Mouse (Mus musculus) kidney, embryonic 16.5 days (tissue): ENCODE data around the gene Fis1. TPM values are rescaled to one million over a fixed set of nuclear protein-coding genes. Genes with fewer than 3 reads are reported as not detected.

ENCODE experiments used
- ATAC-seq: fragments of 200-750 bp; cut with Nextera tagmentation; 2 replicates; pipeline ENCODE4 v1.8.0; 2017; ENCODE audit warnings: moderate TSS enrichment; ENCODE audit not compliant: low FRiP score, low TSS enrichment
- H3K27ac ChIP-seq: fragments of 300-500 bp; sonication (generic); 2 replicates; pipeline ENCODE4 v1.5.1; 2014; ENCODE audit warnings: low read length
- H3K27me3 ChIP-seq: fragments of 300-500 bp; sonication (generic); 2 replicates; pipeline ENCODE4 v1.6.1; 2014; ENCODE audit warnings: low read length, control low read depth, mixed read lengths; ENCODE audit not compliant: insufficient read depth
- H3K36me3 ChIP-seq: fragments of 300-500 bp; sonication (generic); 2 replicates; pipeline ENCODE4 v1.6.1; 2014; ENCODE audit warnings: low read length, control low read depth, mixed read lengths; ENCODE audit not compliant: insufficient read depth
- H3K4me1 ChIP-seq: fragments of 300-500 bp; sonication (generic); 2 replicates; pipeline ENCODE4 v1.6.1; 2014; ENCODE audit warnings: low read length, control low read depth, mixed read lengths; ENCODE audit not compliant: insufficient read depth
- H3K4me2 ChIP-seq: fragments of 300-500 bp; sonication (generic); replicated peaks from 2 replicates; pipeline ENCODE4 v1.6.1; 2014; ENCODE audit warnings: low read depth, low read length
- H3K4me3 ChIP-seq: fragments of 300-500 bp; sonication (generic); 2 replicates; pipeline ENCODE4 v1.5.1; 2014; ENCODE audit warnings: mild to moderate bottlenecking, low read length
- H3K9ac ChIP-seq: fragments of 300-500 bp; sonication (generic); replicated peaks from 2 replicates; pipeline ENCODE4 v1.6.1; 2014; ENCODE audit warnings: low read length
- H3K9me3 ChIP-seq: fragments of 300-500 bp; sonication (generic); 2 replicates; pipeline ENCODE4 v1.6.1; 2016; ENCODE audit warnings: low read length, control low read depth
- WGBS: fragments of 180-500 bp; shearing (Covaris S2); extraction: QIAGEN DNeasy Blood & Tissue Kit; methylation state at CpG from one replicate; pipeline ENCODE4 v1.1.7; 2014; 5-methylcytosine and 5-hydroxymethylcytosine counted together
- polyA plus RNA-seq: library from polyadenylated mRNA; unstranded; fragments of >200 nt; fragmentation: Nextera tagmentation; extraction: Ambion mirVana; gene quantifications from 2 replicates; pipeline ENCODE4 v1.2.1, GENCODE M21; 2015

Fis1 gene
- polyA plus RNA-seq, 1 experiment from 2014 or later = 296 TPM

DNA sequence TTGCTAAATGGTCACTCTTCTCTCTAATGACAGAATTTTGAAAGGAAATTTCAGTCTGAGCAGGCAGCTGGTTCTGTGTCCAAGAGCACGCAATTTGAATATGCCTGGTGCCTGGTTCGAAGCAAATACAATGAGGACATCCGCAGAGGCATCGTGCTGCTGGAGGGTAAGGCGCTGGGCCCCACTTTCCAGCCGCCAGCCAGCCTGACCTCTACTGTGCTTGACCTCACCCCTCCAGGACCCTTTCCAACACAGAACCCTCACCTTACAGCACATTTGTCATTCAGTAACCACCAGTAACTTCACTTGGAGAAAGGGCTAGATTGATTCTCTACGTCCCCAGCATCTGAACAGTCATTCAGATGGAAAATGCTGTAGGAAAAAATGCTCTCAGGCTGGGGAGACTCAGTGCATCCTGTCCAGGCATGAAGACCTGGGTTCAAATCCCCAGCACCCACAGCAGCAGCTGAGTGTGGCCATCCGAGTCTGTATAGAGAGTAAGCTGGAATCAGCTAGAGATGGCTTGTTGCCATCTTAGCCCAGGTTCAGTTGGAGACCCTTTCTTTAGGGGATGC, 10.0 kb downstream of the Fis1 start:
- peaks cover 47% of the 10 kb centered on the region for H3K4me1 ChIP-seq
- peaks cover 19% of the 10 kb centered on the region for H3K36me3 ChIP-seq
- peak overlapping the region; percentile 83 for H3K4me3 ChIP-seq
- H3K9me3 ChIP-seq = no peaks in the 10 kb centered on the region
- H3K27ac ChIP-seq = peak overlapping the region; percentile 94
- H3K27me3 ChIP-seq = no peaks in the 10 kb centered on the region
- H3K4me2 ChIP-seq = peak overlapping the region; percentile 86
- 69% methylated on average over 8 of the region's 8 CpGs for WGBS
- peak overlapping the region; percentile 93 for H3K9ac ChIP-seq
- no peak for ATAC-seq

DNA sequence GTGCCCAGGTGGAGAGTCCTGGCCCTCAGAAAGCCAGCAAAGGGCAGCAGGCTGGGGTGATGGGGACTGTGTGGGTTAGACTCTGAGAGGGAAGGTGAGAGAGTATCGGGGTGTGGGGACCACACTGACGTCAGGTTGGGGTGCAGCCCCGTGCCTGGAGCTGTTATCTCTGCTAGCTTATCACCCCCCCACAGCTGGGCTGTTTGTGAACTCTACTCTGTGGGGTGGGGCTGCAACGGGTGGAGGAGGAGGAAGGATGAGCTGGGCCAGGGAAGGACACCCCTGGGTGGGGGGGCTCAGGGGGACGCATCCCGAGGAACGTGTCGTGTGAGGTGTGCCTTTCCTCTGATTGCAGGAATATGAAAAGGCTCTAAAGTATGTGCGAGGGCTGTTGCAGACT, 12.1 kb downstream of the Fis1 start:
- no peak overlapping the region for H3K4me2 ChIP-seq
- peak overlapping the region; percentile 10; the same call in 1 of the 2 replicates for H3K9ac ChIP-seq
- 82% methylated on average over 9 of the region's 9 CpGs for WGBS
- peak overlapping the region; percentile 92 for H3K27ac ChIP-seq
- no peaks in the 10 kb centered on the region for H3K9me3 ChIP-seq
- no peaks in the 10 kb centered on the region for H3K27me3 ChIP-seq
- H3K4me1 ChIP-seq = peaks cover 47% of the 10 kb centered on the region
- ATAC-seq = no peak
- H3K36me3 ChIP-seq = peaks cover 21% of the 10 kb centered on the region
- H3K4me3 ChIP-seq = no peak overlapping the region

DNA sequence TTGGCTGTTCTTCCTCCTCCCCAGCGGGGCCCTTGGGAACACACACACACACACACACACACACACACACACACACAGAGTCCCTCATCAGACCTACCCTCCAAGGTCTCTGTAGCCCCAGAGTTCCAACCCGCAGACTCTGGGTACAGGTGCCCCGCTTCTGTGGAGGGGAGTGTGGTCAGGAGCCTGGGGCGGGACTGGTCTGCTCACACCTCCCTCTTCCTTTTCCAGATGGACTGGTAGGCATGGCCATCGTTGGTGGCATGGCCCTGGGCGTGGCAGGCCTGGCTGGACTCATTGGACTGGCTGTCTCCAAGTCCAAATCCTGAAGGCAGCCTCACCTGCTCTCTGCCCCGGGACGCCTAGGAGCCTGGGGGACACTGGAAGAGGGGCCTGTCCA, 12.6 kb downstream of the Fis1 start:
- H3K27me3 ChIP-seq = no peaks in the 10 kb centered on the region
- H3K4me2 ChIP-seq = peak overlapping the region; percentile 21; the same call in 1 of the 2 replicates
- peak overlapping the region; percentile 92 for H3K27ac ChIP-seq
- no peak overlapping the region for H3K4me3 ChIP-seq
- 74% methylated on average over 7 of the region's 8 CpGs for WGBS
- H3K36me3 ChIP-seq = peaks cover 21% of the 10 kb centered on the region
- H3K9me3 ChIP-seq = no peaks in the 10 kb centered on the region
- H3K9ac ChIP-seq = peak overlapping the region; percentile 40; the same call in 1 of the 2 replicates
- H3K4me1 ChIP-seq = peaks cover 47% of the 10 kb centered on the region
- no peak for ATAC-seq

DNA sequence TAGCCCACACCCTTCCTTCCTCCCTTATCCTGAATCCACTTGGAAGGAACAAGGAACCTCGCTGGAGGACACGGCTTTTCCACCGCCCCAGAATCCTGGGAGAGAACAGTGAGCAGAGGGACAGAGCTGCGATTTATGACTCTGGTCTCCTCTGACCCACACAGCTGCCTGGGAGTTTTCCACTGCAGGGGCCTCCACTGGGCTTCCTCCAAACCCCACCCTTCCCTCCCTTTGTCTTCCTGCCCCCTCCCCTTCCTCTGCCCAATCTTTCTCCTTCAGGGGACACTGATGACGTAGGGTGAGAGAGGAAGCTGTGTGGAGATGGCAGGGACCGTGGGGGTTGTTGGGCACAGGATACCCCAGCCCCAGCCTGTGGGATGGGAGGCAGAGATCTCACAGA, 13.3 kb downstream of the Fis1 start, which contains the start of gene Cldn15:
Gene Cldn15 (plus strand): TSS at position 286 of the 400 bp plus-strand sequence.
- WGBS = 23% methylated on average over 6 of the region's 6 CpGs
- Histone ChIP-seq H3K27ac (peak within 1 kb of the TSS; percentile 92), H3K4me2 (peak within 1 kb of the TSS; percentile 21), H3K4me3 (no peak within 1 kb of the TSS), H3K27me3 (no peaks in the 10 kb centered on the region), H3K9me3 (no peaks in the 10 kb centered on the region), H3K9ac (peak within 1 kb of the TSS; percentile 40), H3K36me3 (peaks cover 21% of the 10 kb centered on the region), H3K4me1 (peaks cover 45% of the 10 kb centered on the region)
- peak; percentile 57 for ATAC-seq

DNA sequence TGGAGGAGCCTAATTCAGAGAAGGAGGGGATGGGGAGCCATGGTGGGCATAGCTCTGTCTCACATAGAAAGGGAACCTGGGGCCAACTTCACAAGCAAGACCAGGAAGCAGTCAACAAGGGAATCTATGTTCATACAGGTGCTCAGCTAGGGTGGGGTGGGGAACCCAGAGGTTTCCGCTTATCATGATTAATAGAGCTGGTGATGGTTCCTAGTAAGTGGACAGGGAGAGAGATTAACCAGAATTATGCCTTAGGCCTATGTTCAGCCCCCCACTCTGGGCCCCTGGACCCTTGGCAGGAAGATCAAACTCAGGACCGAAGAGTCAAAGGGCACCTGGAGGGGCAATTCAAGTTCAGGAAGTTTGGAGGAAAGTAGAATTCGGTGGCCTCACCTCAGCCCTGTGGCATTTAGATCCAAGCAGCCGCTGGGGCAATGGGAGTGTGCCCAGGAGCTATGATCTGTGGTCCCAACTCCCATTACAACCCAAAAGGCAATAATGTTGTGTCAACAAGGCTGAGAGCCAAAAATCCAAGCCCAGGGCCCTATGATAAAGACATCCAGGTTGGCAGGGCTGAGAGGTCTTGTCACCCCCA, 13.9 kb downstream of the Fis1 start:
- Histone ChIP-seq H3K4me2 (no peak overlapping the region; the same call in 1 of the 2 replicates), H3K4me1 (peaks cover 42% of the 10 kb centered on the region), H3K27me3 (no peaks in the 10 kb centered on the region), H3K9me3 (no peaks in the 10 kb centered on the region), H3K4me3 (no peak overlapping the region), H3K36me3 (peaks cover 21% of the 10 kb centered on the region), H3K9ac (peak overlapping the region; percentile 40; the same call in 1 of the 2 replicates), H3K27ac (peak overlapping the region; percentile 92)
- 79% methylated on average over 4 of the region's 4 CpGs for WGBS
- ATAC-seq = no peak

DNA sequence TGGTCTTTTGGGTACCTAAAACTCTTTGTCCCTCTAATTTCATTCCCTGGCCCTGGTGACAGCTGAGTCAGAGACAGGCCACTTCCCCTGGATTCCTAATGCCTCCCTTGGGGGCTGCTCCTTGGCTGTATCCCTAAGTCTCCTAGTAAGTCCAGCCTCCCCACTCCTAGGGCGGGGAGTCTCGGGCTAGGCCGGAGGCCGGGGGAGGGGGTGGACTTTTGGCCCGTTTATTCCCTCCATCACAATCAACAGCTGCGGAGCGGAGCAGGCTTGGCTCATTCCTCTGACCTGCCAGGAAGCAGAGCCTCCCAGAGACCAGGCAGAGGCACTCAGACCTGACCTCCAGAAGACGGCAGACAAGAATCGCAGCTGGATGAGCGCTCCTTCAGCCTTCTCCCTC, 14.5 kb downstream of the Fis1 start:
- Histone ChIP-seq H3K27ac (peak overlapping the region; percentile 92), H3K4me1 (peaks cover 41% of the 10 kb centered on the region), H3K9ac (no peak overlapping the region), H3K36me3 (peaks cover 21% of the 10 kb centered on the region), H3K9me3 (no peaks in the 10 kb centered on the region), H3K27me3 (no peaks in the 10 kb centered on the region), H3K4me2 (0 out of 2 replicates have a peak overlapping the region, but pooled peaks have one; percentile 1), H3K4me3 (no peak overlapping the region)
- ATAC-seq = peak; percentile 53; the same call in 1 of the 2 replicates
- WGBS = 34% methylated on average over 10 of the region's 10 CpGs

DNA sequence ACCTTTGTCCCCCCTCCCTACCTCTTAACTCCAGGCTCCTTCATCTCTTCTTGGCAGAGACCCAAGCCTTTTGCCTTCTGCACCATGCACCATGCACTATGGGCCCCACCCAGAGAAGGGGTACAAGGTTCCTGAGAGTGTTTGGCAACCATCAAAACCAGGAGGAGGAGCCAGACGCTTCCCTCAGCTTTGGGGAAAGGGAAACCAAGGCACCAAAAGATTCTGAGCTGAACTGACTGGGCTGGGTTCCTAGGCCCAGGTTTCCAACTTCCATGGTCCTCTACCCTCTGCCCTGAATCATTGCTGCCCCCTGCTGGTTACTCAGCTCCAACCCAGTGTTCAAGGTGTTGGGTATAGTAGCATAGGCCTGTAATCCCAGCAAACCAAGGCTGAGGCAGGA, 17.6 kb downstream of the Fis1 start:
- H3K27me3 ChIP-seq = no peaks in the 10 kb centered on the region
- WGBS = 53% methylated on average over 1 of the region's 1 CpGs
- peaks cover 7% of the 10 kb centered on the region; the same call in 1 of the 2 replicates for H3K36me3 ChIP-seq
- no peak overlapping the region for H3K27ac ChIP-seq
- no peak overlapping the region for H3K4me2 ChIP-seq
- H3K4me1 ChIP-seq = peaks cover 22% of the 10 kb centered on the region
- no peak overlapping the region for H3K4me3 ChIP-seq
- no peak for ATAC-seq
- H3K9ac ChIP-seq = no peak overlapping the region
- H3K9me3 ChIP-seq = no peaks in the 10 kb centered on the region

DNA sequence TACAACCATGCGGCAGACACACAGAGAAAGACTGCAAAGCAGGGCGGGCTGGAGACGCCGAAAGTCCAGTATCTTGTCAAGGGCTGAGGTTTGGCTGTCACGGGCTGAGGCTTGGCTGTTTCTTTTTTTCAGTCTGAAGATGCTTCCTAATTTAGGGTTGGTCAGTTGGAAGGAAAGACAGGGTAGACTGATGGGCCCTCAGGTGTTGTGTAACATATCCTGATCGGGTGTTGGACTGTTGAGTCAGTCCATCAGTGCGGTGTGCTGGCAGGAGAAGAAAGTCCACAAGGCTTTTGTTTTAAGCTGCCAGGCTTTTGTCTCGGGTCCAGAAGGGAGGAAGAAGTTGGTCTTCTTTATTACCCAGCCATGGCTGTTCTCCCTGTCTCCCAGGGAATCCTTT, 20.6 kb downstream of the Fis1 start:
- no peak overlapping the region for H3K4me3 ChIP-seq
- H3K27me3 ChIP-seq = no peaks in the 10 kb centered on the region
- no peak overlapping the region for H3K27ac ChIP-seq
- no peaks in the 10 kb centered on the region for H3K9me3 ChIP-seq
- WGBS = 77% methylated on average over 8 of the region's 8 CpGs
- ATAC-seq = no peak
- no peak overlapping the region for H3K4me2 ChIP-seq
- H3K9ac ChIP-seq = no peak overlapping the region
- no peaks in the 10 kb centered on the region for H3K4me1 ChIP-seq
- 0 out of 2 replicates have a peak, but pooled peaks cover under 1% of the 10 kb centered on the region for H3K36me3 ChIP-seq

DNA sequence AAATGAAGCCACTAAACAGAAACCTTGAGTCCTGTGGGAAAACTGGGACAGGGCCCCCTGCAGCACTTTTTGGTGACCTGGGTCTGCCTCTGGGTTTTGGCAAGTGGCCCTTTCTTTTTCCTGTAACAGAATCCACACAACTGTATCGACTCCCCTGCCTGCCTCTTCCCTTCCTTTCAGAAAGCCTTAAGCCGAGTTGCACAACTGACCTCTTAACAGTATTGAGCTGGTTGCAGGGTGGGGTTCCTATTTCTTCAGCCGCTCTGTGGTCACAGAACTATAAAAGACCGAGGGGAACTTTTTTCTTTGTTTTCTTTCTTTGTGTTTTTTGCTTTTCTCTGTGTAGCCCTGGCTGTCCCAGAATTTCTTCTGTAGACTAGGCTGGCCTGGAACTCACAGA, 24.7 kb downstream of the Fis1 start:
- Histone ChIP-seq H3K4me1 (no peaks in the 10 kb centered on the region), H3K4me3 (no peak overlapping the region), H3K9ac (no peak overlapping the region), H3K4me2 (no peak overlapping the region), H3K36me3 (peaks cover 14% of the 10 kb centered on the region), H3K27ac (no peak overlapping the region), H3K9me3 (no peaks in the 10 kb centered on the region), H3K27me3 (no peaks in the 10 kb centered on the region)
- ATAC-seq = no peak
- 62% methylated on average over 4 of the region's 4 CpGs for WGBS

DNA sequence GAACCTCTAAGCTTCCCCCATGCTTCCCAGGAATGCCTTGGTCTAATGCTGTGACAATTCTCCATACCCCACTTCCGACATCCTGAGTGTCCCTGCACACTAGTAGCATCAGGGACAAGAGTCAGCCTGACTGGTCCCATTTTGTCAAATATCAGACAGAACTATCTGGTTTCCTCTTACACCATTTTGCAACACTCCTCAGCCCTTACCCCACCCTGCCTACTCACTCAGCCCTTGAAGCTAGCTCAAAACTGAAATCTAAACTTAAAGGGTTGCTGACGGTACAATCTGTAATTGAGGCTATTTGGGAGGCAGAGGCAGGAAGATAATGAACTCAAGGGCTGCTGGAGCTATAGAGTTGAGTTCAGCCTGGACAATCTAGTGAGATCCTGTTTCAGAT, 26.7 kb downstream of the Fis1 start:
- H3K4me3 ChIP-seq = no peak overlapping the region
- peaks cover 14% of the 10 kb centered on the region for H3K36me3 ChIP-seq
- no peak overlapping the region for H3K27ac ChIP-seq
- no peaks in the 10 kb centered on the region for H3K9me3 ChIP-seq
- 81% methylated on average over 2 of the region's 2 CpGs for WGBS
- no peak overlapping the region for H3K9ac ChIP-seq
- H3K27me3 ChIP-seq = no peaks in the 10 kb centered on the region
- H3K4me1 ChIP-seq = no peaks in the 10 kb centered on the region
- no peak overlapping the region for H3K4me2 ChIP-seq
- ATAC-seq = no peak
